9 mouse cellular contexts compared by ENCODE assay signal in the genomic region with DNA sequence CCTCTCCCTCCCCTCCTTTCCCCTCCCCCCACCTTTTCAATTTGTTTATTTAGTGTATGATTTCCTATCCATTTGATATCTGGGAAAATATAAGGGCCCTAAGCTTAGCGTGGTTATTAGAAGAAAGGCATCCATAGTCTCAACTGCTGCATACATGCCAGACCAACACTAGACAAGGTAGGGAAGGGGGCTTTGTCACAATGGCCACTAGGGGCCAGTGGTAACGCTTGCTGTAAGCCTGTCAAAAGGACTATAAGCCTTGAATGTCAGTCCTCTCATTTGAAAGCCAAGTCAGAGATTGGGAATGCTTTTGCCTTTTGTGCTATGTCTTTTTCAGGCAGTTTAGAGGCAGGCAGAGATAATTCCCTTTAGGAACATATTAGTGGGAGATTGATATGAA. TPM values are rescaled to one million over a fixed set of nuclear protein-coding genes. Genes with fewer than 3 reads are reported as not detected.
DNase-seq lines count a peak whose midpoint lies in the region; ATAC-seq and TF ChIP-seq lines count a peak whose summit lies in the region.
"Had no signal": no experiment of that assay in that cellular context is flagged by ENCODE, and none has a peak within 500 bp of the region (broad histone marks: within the 10 kb centered on the region; RNA-seq: fewer than 3 reads in every experiment).

No protein-coding gene starts in this region.

- H3K9me3 ChIP-seq in ES-E14 (ENCODE audit: control insufficient read depth, insufficient read depth, low read depth, low read length) = no peaks in the 10 kb centered on the region
- no peaks in the 10 kb centered on the region for H3K9me3 ChIP-seq in forebrain, embryonic 12.5 days
- no peaks in the 10 kb centered on the region for H3K9me3 ChIP-seq in midbrain, embryonic 14.5 days (ENCODE audit: control insufficient read depth, low read length)

- intact Hi-C loops in left cerebral cortex, postnatal 10 days (cut with DNase I) = no loop called here

- H3K4me3 ChIP-seq in ES-E14 (ENCODE audit: insufficient read depth in 1 of 2, low read depth in 1 of 2, low read length in 2 of 2, poor library complexity in 1 of 2, severe bottlenecking in 1 of 2) = no peak overlapping the region
- H3K4me3 ChIP-seq in forebrain, embryonic 12.5 days (replicated peaks) = no peak overlapping the region
- no peak overlapping the region for H3K4me3 ChIP-seq in midbrain, embryonic 14.5 days (replicated peaks; ENCODE audit: low read depth, low read length)

- peaks cover 0 to 4% of the 10 kb centered on the region in 2 experiments; a peak in 1 of 4 replicates for H3K4me1 ChIP-seq in ES-E14 (ENCODE audit: control insufficient read depth in 2 of 2, insufficient read depth in 2 of 2, low read length in 2 of 2, poor library complexity in 1 of 2)
- H3K4me1 ChIP-seq in forebrain, embryonic 12.5 days = no peaks in the 10 kb centered on the region
- H3K4me1 ChIP-seq in midbrain, embryonic 14.5 days (ENCODE audit: control insufficient read depth, insufficient read depth, low read length) = no peaks in the 10 kb centered on the region

- in situ Hi-C loops in ES-E14 (cut with MboI; ENCODE audit: low sequenced_read_pairs in 2 of 2, unreplicated experiment in 2 of 2) = no loop called here

- peak; percentile 75 for ATAC-seq in forebrain, embryonic 12.5 days (ENCODE audit: low FRiP score)
- peak; percentile 70; the same call in 1 of the 2 replicates for ATAC-seq in midbrain, embryonic 14.5 days (ENCODE audit: low FRiP score, low TSS enrichment)

- no peaks in the 10 kb centered on the region for H3K27me3 ChIP-seq in forebrain, embryonic 12.5 days
- no peaks in the 10 kb centered on the region for H3K27me3 ChIP-seq in midbrain, embryonic 14.5 days (ENCODE audit: control insufficient read depth, insufficient read depth, low read length)

- H3K27ac ChIP-seq in ES-E14 (ENCODE audit: insufficient read depth, low read depth, low read length, poor library complexity, severe bottlenecking) = no peak overlapping the region
- no peak overlapping the region for H3K27ac ChIP-seq in forebrain, embryonic 12.5 days
- no peak overlapping the region for H3K27ac ChIP-seq in midbrain, embryonic 14.5 days (replicated peaks; ENCODE audit: low read depth, low read length)
- H3K27ac ChIP-seq: macrophage had no signal

- 29% methylated on average over 2 of the region's 2 CpGs for WGBS in forebrain, embryonic 12.5 days
- 19% methylated on average over 2 of the region's 2 CpGs for WGBS in midbrain, embryonic 14.5 days

- no peak overlapping the region for H3K9ac ChIP-seq in ES-E14 (ENCODE audit: insufficient read depth, low read depth, low read length, poor library complexity, severe bottlenecking)
- no peak overlapping the region for H3K9ac ChIP-seq in forebrain, embryonic 12.5 days
- no peak overlapping the region for H3K9ac ChIP-seq in midbrain, embryonic 14.5 days (replicated peaks; ENCODE audit: low read length)

- DNase-seq in kidney, postnatal 10 days = peak; percentile 16
- no peak for DNase-seq in kidney, postnatal 14 days
- no peak for DNase-seq in ES-E14 (ENCODE audit: low read depth, low spot score)
- peak; percentile 68 for DNase-seq in midbrain, embryonic 14.5 days
- DNase-seq in ovary, postnatal 36 days (ENCODE audit: low spot score) = no peak
- no peak for DNase-seq in left cerebral cortex, postnatal 10 days (ENCODE audit: extremely low spot score in 1 of 2, low spot score in 2 of 2)
- no peak for DNase-seq in liver

- H3K4me2 ChIP-seq in forebrain, embryonic 12.5 days = no peak overlapping the region
- no peak overlapping the region for H3K4me2 ChIP-seq in midbrain, embryonic 14.5 days (ENCODE audit: low read length)

- H3K36me3 ChIP-seq in ES-E14 (ENCODE audit: control insufficient read depth, insufficient read depth, low read length, poor library complexity, severe bottlenecking) = no peaks in the 10 kb centered on the region
- H3K36me3 ChIP-seq in forebrain, embryonic 12.5 days (replicated peaks) = no peaks in the 10 kb centered on the region
- H3K36me3 ChIP-seq in midbrain, embryonic 14.5 days (ENCODE audit: control insufficient read depth, insufficient read depth, low read length) = no peaks in the 10 kb centered on the region

TF ChIP-seq in ES-E14, 5 proteins besides CTCF, POLR2A, EP300 and RAD21:
- 0 out of 2 replicates have a peak, but pooled peaks have one; percentile 13 for TF ChIP-seq ZC3H11A (IDR thresholded peaks at IDR 0.05; ENCODE audit: borderline replicate concordance, low read depth, low read length)
- TF ChIP-seq HCFC1 (IDR thresholded peaks at IDR 0.05; ENCODE audit: borderline replicate concordance, insufficient read depth, low read length) = no peak
TF ChIP-seq in ES-E14: peak in this region for 1.

RNA-seq across cellular contexts. Expression of a gene that starts 59.7 kb away (rescaled TPM):
- 0.85 and 0.98 TPM in 2 replicates for total RNA-seq in ES-E14 (2012; rRNA removed)
- 1.8 and 2.6 TPM in 2 replicates for polyA plus RNA-seq in forebrain, embryonic 12.5 days (2016; fragmentation: Nextera tagmentation; extraction: Ambion mirVana)
- 3.0 and 3.4 TPM in 2 replicates for polyA plus RNA-seq in midbrain, embryonic 14.5 days (2014; fragmentation: Nextera tagmentation; extraction: Ambion mirVana)
- total RNA-seq in left cerebral cortex, postnatal 10 days (2021) = 10 to 100 TPM; 61.3 to 66.2 TPM
- polyA plus RNA-seq: macrophage had no signal

Comparison
In these comparisons a context has a peak if more than half of its experiments do, and no peak if none do; other contexts are left out.
1. DNase-seq: peak in kidney, postnatal 10 days (single experiment) and midbrain, embryonic 14.5 days (single experiment); none in kidney, postnatal 14 days (single experiment), ES-E14 (single experiment), ovary, postnatal 36 days (single experiment), left cerebral cortex, postnatal 10 days (0 of 2) and liver (single experiment).
2. RNA of a gene that starts 59.7 kb away (total RNA-seq): 61.3 to 66.2 TPM in left cerebral cortex, postnatal 10 days; 0.85 to 0.98 TPM in ES-E14; every median in the first group is over 10 times any median in the second.